Mouse (Mus musculus) midbrain, postnatal 0 days (tissue): ENCODE measurements at regions not wholly inside any gene's neighbourhood (a gene's known extent, or its start where the extent isn't known, plus 50 kb on each side); places are given as distances from the start of the nearest gene placed in this dataset.
A peak's percentile ranks its signal among the peaks of the same experiment; 100 is the strongest.

Experiments used
- ATAC-seq: fragments of 200-750 bp; cut with Nextera tagmentation; 2 replicates; pipeline ENCODE4 v1.8.0; 2017; ENCODE audit warnings: moderate number of reproducible peaks, mild to moderate bottlenecking, moderate TSS enrichment, moderate library complexity; ENCODE audit not compliant: low FRiP score
- DNase-seq: peaks from one replicate; pipeline ENCODE4 v3.0.0-alpha.2; 2015; ENCODE audit warnings: low spot score
- H3K27ac ChIP-seq: fragments of 300-500 bp; sonication (generic); 2 replicates; pipeline ENCODE4 v1.5.1; 2014; ENCODE audit warnings: low read depth, mild to moderate bottlenecking, low read length, mixed read lengths
- H3K27me3 ChIP-seq: fragments of 300-500 bp; sonication (generic); 2 replicates; pipeline ENCODE4 v1.6.1; 2014; ENCODE audit warnings: low read length, control low read depth, mixed read lengths; ENCODE audit not compliant: insufficient read depth
- H3K36me3 ChIP-seq: fragments of 300-500 bp; sonication (generic); 2 replicates; pipeline ENCODE4 v1.6.1; 2014; ENCODE audit warnings: low read length, control low read depth, mixed read lengths; ENCODE audit not compliant: insufficient read depth
- H3K4me1 ChIP-seq: fragments of 300-500 bp; sonication (generic); 2 replicates; pipeline ENCODE4 v1.6.1; 2014; ENCODE audit warnings: mild to moderate bottlenecking, control low read depth, antibody characterized with exemption, low read length, mixed read lengths; ENCODE audit not compliant: insufficient read depth
- H3K4me2 ChIP-seq: fragments of 300-500 bp; sonication (generic); 2 replicates; pipeline ENCODE4 v1.6.1; 2014; ENCODE audit warnings: low read depth, mild to moderate bottlenecking, low read length, mixed read lengths; ENCODE audit not compliant: poor library complexity, severe bottlenecking
- H3K4me3 ChIP-seq: fragments of 300-500 bp; sonication (generic); 2 replicates; pipeline ENCODE4 v1.5.1; 2014; ENCODE audit warnings: low read depth, mild to moderate bottlenecking, low read length, moderate library complexity
- H3K9ac ChIP-seq: fragments of 300-500 bp; sonication (generic); replicated peaks from 2 replicates; pipeline ENCODE4 v1.6.1; 2014; ENCODE audit warnings: mild to moderate bottlenecking, low read length, moderate library complexity, mixed read lengths; ENCODE audit not compliant: poor library complexity, severe bottlenecking
- H3K9me3 ChIP-seq: fragments of 300-500 bp; sonication (generic); 2 replicates; pipeline ENCODE4 v1.6.1; 2016; ENCODE audit warnings: low read length, control low read depth
- CTCF ChIP-seq: IDR thresholded peaks from 2 replicates; pipeline ENCODE4 v1.5.1; 2016; ENCODE audit warnings: antibody characterized with exemption, mild to moderate bottlenecking
- WGBS: fragments of 180-500 bp; shearing (Covaris S2); extraction: QIAGEN DNeasy Blood & Tissue Kit; methylation state at CpG from one replicate; pipeline ENCODE4 v1.1.7; 2014; 5-methylcytosine and 5-hydroxymethylcytosine counted together

DNA sequence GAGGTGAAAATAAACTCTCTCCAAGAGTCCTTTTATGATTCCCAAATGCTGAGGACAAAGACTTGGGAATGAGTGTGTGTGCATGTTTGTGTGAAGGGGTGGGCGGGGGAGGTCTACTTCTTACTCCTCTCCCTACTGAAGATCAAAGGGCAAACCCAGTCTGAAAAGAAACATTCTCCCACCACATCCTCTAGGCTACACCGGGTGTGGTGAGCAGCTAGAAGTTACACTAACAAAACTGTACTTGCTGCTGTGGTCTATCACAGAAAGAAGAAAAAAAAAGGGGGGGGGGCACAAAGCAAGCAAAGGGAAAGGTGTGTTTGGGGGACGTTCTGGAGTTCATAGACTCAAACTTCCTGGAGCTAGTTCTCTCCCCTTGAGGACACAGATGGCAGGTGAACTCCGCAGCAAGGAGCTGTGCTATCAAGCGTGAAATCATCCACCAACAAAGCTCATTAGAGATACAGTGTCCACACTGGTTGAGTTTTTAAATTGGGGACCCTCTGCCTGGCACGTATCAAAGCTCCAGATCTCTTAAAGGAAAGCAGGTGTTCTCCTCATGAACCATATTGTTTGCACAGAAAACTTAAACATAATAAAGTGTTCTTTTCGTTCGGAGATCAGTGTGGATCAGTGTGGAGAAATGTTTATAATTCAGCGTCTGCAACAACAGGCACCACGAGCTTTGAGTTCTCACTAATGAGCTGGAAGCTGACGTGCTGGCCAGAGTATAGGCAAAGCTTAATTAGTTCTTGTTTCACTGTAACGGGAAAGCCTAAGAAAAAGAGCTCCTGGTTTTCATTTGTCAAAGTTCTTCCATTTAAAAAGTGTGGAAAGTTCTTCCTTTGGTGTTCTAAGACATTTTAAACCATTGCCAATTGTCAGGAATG is 280.7 kb upstream of the Htr2a start:
- peak; percentile 33 for DNase-seq
- H3K27ac ChIP-seq, result no peak overlapping the region
- ATAC-seq, result no peak

DNA sequence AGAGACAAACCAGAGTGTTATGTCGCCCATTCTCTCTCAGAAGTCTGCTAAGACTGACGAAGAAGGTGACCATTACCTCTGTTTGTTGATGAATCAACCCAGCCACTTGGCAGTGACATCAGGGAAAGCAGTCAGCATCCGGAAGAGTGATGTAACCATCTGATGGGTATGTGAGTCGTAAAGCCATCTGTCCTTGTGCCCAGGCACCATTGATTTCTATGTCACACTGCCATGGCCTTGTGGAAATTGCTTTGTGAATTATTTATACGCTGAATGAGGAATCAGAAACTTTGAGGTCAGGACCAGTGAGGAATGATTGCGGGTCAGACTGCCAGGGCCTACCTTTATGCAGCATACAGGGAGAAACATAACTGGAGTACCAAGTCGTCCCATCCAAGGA is 256.2 kb upstream of the Htr2a start:
- H3K4me1 ChIP-seq, result no peaks in the 10 kb centered on the region
- TF ChIP-seq CTCF, result no peak
- no peaks in the 10 kb centered on the region for H3K27me3 ChIP-seq
- no peak overlapping the region for H3K4me2 ChIP-seq
- H3K9ac ChIP-seq, result no peak overlapping the region
- H3K9me3 ChIP-seq, result no peaks in the 10 kb centered on the region
- no peak for DNase-seq
- H3K36me3 ChIP-seq, result no peaks in the 10 kb centered on the region
- ATAC-seq, result no peak
- no peak overlapping the region for H3K27ac ChIP-seq
- 88% methylated on average over 7 of the region's 7 CpGs for WGBS
- no peak overlapping the region for H3K4me3 ChIP-seq

More for the DNA sequence above, 280.7 kb upstream of the Htr2a start:
- Histone ChIP-seq H3K4me2 (no peak overlapping the region), H3K9ac (no peak overlapping the region), H3K36me3 (no peaks in the 10 kb centered on the region), H3K4me1 (no peaks in the 10 kb centered on the region), H3K4me3 (no peak overlapping the region), H3K27me3 (no peaks in the 10 kb centered on the region), H3K9me3 (no peaks in the 10 kb centered on the region)
- no peak for TF ChIP-seq CTCF
- 39% methylated on average over 12 of the region's 12 CpGs for WGBS

DNA sequence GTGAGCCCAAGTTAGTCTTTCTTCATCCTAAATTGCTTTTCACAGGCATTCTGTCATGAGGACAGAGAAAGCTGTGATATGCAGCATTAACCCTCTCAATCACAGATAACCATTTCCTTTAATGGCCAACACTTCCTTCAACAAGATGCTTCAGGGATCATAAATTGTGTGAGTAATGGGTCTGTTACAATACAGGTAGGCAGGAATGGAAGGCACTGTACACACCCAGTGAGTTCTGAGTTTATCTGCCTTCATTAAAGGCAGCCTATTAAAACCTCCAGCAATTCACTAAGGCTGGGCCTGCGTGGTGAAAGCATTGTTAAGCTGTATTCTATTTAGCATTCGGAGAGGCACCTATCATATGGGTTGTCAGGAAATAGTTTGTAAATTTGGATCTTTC is 248.2 kb upstream of the Htr2a start:
- Histone ChIP-seq H3K36me3 (no peaks in the 10 kb centered on the region), H3K4me1 (no peaks in the 10 kb centered on the region), H3K9me3 (no peaks in the 10 kb centered on the region), H3K9ac (no peak overlapping the region), H3K4me2 (no peak overlapping the region), H3K27ac (no peak overlapping the region), H3K27me3 (no peaks in the 10 kb centered on the region), H3K4me3 (no peak overlapping the region)
- DNase-seq, result no peak
- ATAC-seq, result no peak
- WGBS, result 85% methylated on average over 2 of the region's 2 CpGs
- TF ChIP-seq CTCF, result no peak

- no peak overlapping the region for H3K9ac ChIP-seq
- no peaks in the 10 kb centered on the region for H3K9me3 ChIP-seq
- no peak overlapping the region for H3K4me2 ChIP-seq
- no peaks in the 10 kb centered on the region for H3K36me3 ChIP-seq
- DNase-seq (no peak), ATAC-seq (no peak)
- no peak overlapping the region for H3K4me3 ChIP-seq
- 92% methylated on average over 3 of the region's 3 CpGs for WGBS
- H3K4me1 ChIP-seq, result no peaks in the 10 kb centered on the region
- no peak overlapping the region for H3K27ac ChIP-seq
- no peaks in the 10 kb centered on the region for H3K27me3 ChIP-seq
- TF ChIP-seq CTCF, result no peak
Measured at GRCm38 (mm10) chr14:74397202-74397601, 243.4 kb upstream of the Htr2a start.

DNA sequence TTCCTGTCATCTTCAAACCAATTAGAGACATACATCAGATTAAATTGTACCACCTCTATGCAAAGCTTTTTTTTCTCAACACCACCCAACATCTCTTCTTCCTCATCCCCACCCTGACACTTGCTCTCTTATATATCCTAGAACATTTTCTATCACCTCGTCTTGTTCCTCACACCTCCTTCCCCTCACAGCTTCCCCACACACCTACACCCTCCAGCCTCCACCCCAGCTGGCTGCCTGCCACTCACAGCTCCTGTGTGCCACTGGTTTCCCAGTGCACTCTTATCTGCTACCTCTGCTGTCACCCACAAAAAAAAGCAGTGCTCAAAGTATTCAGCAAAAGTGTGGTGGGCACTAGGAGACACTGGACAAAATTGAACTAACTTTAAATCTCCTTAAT is 231.2 kb upstream of the Htr2a start:
- no peaks in the 10 kb centered on the region for H3K9me3 ChIP-seq
- H3K36me3 ChIP-seq, result no peaks in the 10 kb centered on the region
- 52% methylated on average over 1 of the region's 1 CpGs for WGBS
- no peaks in the 10 kb centered on the region for H3K4me1 ChIP-seq
- no peaks in the 10 kb centered on the region for H3K27me3 ChIP-seq
- no peak for DNase-seq
- no peak overlapping the region for H3K27ac ChIP-seq
- no peak for TF ChIP-seq CTCF
- H3K9ac ChIP-seq, result no peak overlapping the region
- no peak overlapping the region for H3K4me2 ChIP-seq
- no peak for ATAC-seq
- no peak overlapping the region for H3K4me3 ChIP-seq

DNA sequence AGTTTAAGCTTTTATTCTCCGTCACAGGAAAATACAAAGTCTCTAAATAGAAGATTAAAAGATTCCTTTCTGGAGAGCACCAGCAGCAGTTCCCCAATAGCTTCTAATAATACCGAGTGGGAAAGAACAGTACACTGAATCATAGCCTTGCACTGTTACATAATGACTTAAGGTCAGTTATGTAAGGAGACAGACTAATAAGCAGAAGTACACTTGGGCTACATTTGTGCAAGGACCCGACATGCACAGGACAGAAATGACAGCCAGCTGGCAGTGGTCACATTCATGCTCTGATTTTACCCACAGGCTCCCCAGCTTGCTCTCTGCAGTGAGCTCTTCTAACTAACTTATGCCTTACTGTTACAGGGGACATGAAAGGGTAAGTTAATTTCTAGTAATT is 212.4 kb upstream of the Htr2a start:
- Histone ChIP-seq H3K4me3 (no peak overlapping the region), H3K27me3 (no peaks in the 10 kb centered on the region), H3K36me3 (no peaks in the 10 kb centered on the region), H3K4me1 (no peaks in the 10 kb centered on the region), H3K9me3 (no peaks in the 10 kb centered on the region), H3K4me2 (no peak overlapping the region), H3K9ac (no peak overlapping the region), H3K27ac (no peak overlapping the region)
- ATAC-seq (no peak), DNase-seq (no peak)
- no peak for TF ChIP-seq CTCF
- WGBS, result 58% methylated on average over 3 of the region's 3 CpGs
